Mouse (Mus musculus) CH12.LX (cell line): Measurements from ENCODE around the gene Rps24. TPM values are rescaled to one million over a fixed set of nuclear protein-coding genes. Genes with fewer than 3 reads are reported as not detected.
"Not testable (repeated sequence)": the region's sequence is repeated elsewhere in the genome, so short reads cannot be mapped to it uniquely, and the experiment has no call there.

Experiments used
- DNase-seq: peaks from one replicate; pipeline ENCODE4 v3.0.0-alpha.2; 2013; ENCODE audit errors: extremely low read depth
- H3K27ac ChIP-seq: 2 replicates; pipeline ENCODE4 v1.5.1; 2012; ENCODE audit warnings: low read depth, mild to moderate bottlenecking, control low read depth, moderate library complexity; ENCODE audit not compliant: insufficient read depth
- H3K27me3 ChIP-seq: replicated peaks from 2 replicates; pipeline ENCODE3; 2012; ENCODE audit warnings: inconsistent platforms
- H3K36me3 ChIP-seq, 2 experiments: replicated peaks in 1 of 2; 2 replicates each; pipeline versions ENCODE3 to v1.6.1; 2012; ENCODE audit warnings: inconsistent platforms in 1 of 2, low read length in 1 of 2, mild to moderate bottlenecking in 1 of 2, mixed read lengths in 1 of 2, moderate library complexity in 1 of 2; ENCODE audit not compliant: control insufficient read depth in 1 of 2, insufficient read depth in 1 of 2
- H3K4me1 ChIP-seq, 2 experiments: 2 replicates each; pipeline ENCODE4 v1.6.1; 2012; ENCODE audit warnings: inconsistent platforms in 1 of 2, moderate library complexity in 1 of 2; ENCODE audit not compliant: insufficient read depth in 2 of 2, control insufficient read depth in 1 of 2
- H3K4me2 ChIP-seq: 2 replicates; pipeline ENCODE4 v1.6.1; 2012; ENCODE audit warnings: low read depth, mild to moderate bottlenecking, control low read depth; ENCODE audit not compliant: poor library complexity, insufficient read depth, severe bottlenecking
- H3K4me3 ChIP-seq, 3 experiments: fragments of 150-350 bp in 1 of 3; sonication (generic) in 1 of 3; replicated peaks in 1 of 3; 2 replicates each; pipeline versions ENCODE3 to v1.5.1; 2011 to 2012; ENCODE audit warnings: low read depth in 2 of 3, low read length in 2 of 3, mild to moderate bottlenecking in 2 of 3, moderate library complexity in 2 of 3, control low read depth in 1 of 3, improper control_type of control experiment in 1 of 3, inconsistent platforms in 1 of 3, mixed read lengths in 1 of 3; ENCODE audit not compliant: poor library complexity in 1 of 3
- H3K79me2 ChIP-seq: replicated peaks from 2 replicates; pipeline ENCODE4 v1.6.1; 2012; ENCODE audit warnings: mild to moderate bottlenecking, moderate library complexity; ENCODE audit not compliant: control insufficient read depth, poor library complexity, insufficient read depth, severe bottlenecking; ENCODE audit errors: extremely low read depth
- H3K9ac ChIP-seq: 2 replicates; pipeline ENCODE4 v1.6.1; 2012; ENCODE audit warnings: low read depth, mild to moderate bottlenecking, control low read depth, moderate library complexity; ENCODE audit not compliant: insufficient read depth
- H3K9me3 ChIP-seq: replicated peaks from 2 replicates; pipeline ENCODE3; 2012; ENCODE audit warnings: low read length, inconsistent platforms, mixed read lengths
- BHLHE40 ChIP-seq: IDR thresholded peaks from 2 replicates; pipeline ENCODE4 v1.6.1; 2011; ENCODE audit warnings: mild to moderate bottlenecking, low read depth, low read length, improper control_type of control experiment
- CHD1 ChIP-seq: IDR thresholded peaks from 2 replicates; pipeline ENCODE4 v1.6.1; 2012; ENCODE audit warnings: low read depth, low read length, improper control_type of control experiment, inconsistent platforms
- CHD2 ChIP-seq: IDR thresholded peaks from 2 replicates; pipeline ENCODE4 v1.6.1; 2011; ENCODE audit warnings: low read length, improper control_type of control experiment
- CTCF ChIP-seq, 2 experiments: IDR thresholded peaks in 1 of 2; conservative IDR thresholded peaks in 1 of 2; 2 replicates each; pipeline ENCODE4 v1.5.1; 2011 to 2012; ENCODE audit warnings: low read depth in 2 of 2, low read length in 2 of 2, improper control_type of control experiment in 1 of 2, inconsistent platforms in 1 of 2, mild to moderate bottlenecking in 1 of 2, moderate library complexity in 1 of 2
- E2F4 ChIP-seq: IDR thresholded peaks from 2 replicates; pipeline ENCODE4 v1.6.1; 2011; ENCODE audit warnings: low read depth, low read length, improper control_type of control experiment; ENCODE audit not compliant: insufficient replicate concordance
- ELF1 ChIP-seq: IDR thresholded peaks from 2 replicates; pipeline ENCODE4 v1.6.1; 2014; ENCODE audit warnings: low read depth, mild to moderate bottlenecking, inconsistent platforms, low read length, improper control_type of control experiment
- EP300 ChIP-seq: IDR thresholded peaks from 2 replicates; pipeline ENCODE4 v1.6.1; 2011; ENCODE audit warnings: low read length, improper control_type of control experiment
- ETS1 ChIP-seq: conservative IDR thresholded peaks from 2 replicates; pipeline ENCODE4 v1.6.1; 2012; ENCODE audit warnings: low read depth, mild to moderate bottlenecking, inconsistent platforms, low read length, improper control_type of control experiment, moderate library complexity
- GABPA ChIP-seq: IDR thresholded peaks from 2 replicates; pipeline ENCODE4 v1.6.1; 2012; ENCODE audit warnings: low read depth, low read length, improper control_type of control experiment, inconsistent platforms; ENCODE audit not compliant: insufficient replicate concordance
- HCFC1 ChIP-seq: IDR thresholded peaks from 2 replicates; pipeline ENCODE4 v1.6.1; 2012; ENCODE audit warnings: low read depth, mild to moderate bottlenecking, inconsistent platforms, low read length, improper control_type of control experiment
- IRF4 ChIP-seq: IDR thresholded peaks from 2 replicates; pipeline ENCODE4 v1.6.1; 2014; ENCODE audit warnings: low read depth, mild to moderate bottlenecking, inconsistent platforms, low read length, improper control_type of control experiment
- JUN ChIP-seq: IDR thresholded peaks from 2 replicates; pipeline ENCODE4 v1.6.1; 2011; ENCODE audit warnings: low read depth, mild to moderate bottlenecking, low read length, improper control_type of control experiment, moderate library complexity; ENCODE audit not compliant: insufficient read depth
- JUND ChIP-seq: conservative IDR thresholded peaks from 2 replicates; pipeline ENCODE4 v1.6.1; 2011; ENCODE audit warnings: low read depth, low read length, improper control_type of control experiment
- KAT2A ChIP-seq: IDR thresholded peaks from 2 replicates; pipeline ENCODE4 v1.6.1; 2012; ENCODE audit warnings: low read length, improper control_type of control experiment, inconsistent platforms; ENCODE audit not compliant: insufficient replicate concordance
- MAFK ChIP-seq: IDR thresholded peaks from 2 replicates; pipeline ENCODE4 v1.6.1; 2011; ENCODE audit warnings: low read length, improper control_type of control experiment; ENCODE audit not compliant: insufficient replicate concordance
- MAX ChIP-seq: IDR thresholded peaks from 2 replicates; pipeline ENCODE4 v1.6.1; 2011; ENCODE audit warnings: low read length, improper control_type of control experiment
- MAZ ChIP-seq: IDR thresholded peaks from 2 replicates; pipeline ENCODE4 v1.6.1; 2012; ENCODE audit warnings: low read depth, mild to moderate bottlenecking, inconsistent platforms, low read length, improper control_type of control experiment, moderate library complexity
- MEF2A ChIP-seq: IDR thresholded peaks from 2 replicates; pipeline ENCODE4 v1.6.1; 2014; ENCODE audit warnings: low read depth, mild to moderate bottlenecking, inconsistent platforms, low read length, improper control_type of control experiment, borderline replicate concordance
- MXI1 ChIP-seq: IDR thresholded peaks from 2 replicates; pipeline ENCODE4 v1.6.1; 2011; ENCODE audit warnings: mild to moderate bottlenecking, low read depth, low read length, improper control_type of control experiment
- MYC ChIP-seq: IDR thresholded peaks from 2 replicates; pipeline ENCODE4 v1.6.1; 2011; ENCODE audit warnings: low read depth, mild to moderate bottlenecking, improper control_type of control experiment, low read length
- NELFE ChIP-seq: IDR thresholded peaks from 2 replicates; pipeline ENCODE4 v1.6.1; 2011; ENCODE audit warnings: low read depth, low read length, improper control_type of control experiment
- NRF1 ChIP-seq: IDR thresholded peaks from 2 replicates; pipeline ENCODE4 v1.6.1; 2014; ENCODE audit warnings: low read depth, mild to moderate bottlenecking, inconsistent platforms, low read length, improper control_type of control experiment, moderate library complexity
- PAX5 ChIP-seq: IDR thresholded peaks from 2 replicates; pipeline ENCODE4 v1.6.1; 2012; ENCODE audit warnings: low read length, inconsistent platforms, mixed read lengths
- POLR2A ChIP-seq: IDR thresholded peaks from 2 replicates; pipeline ENCODE4 v1.6.1; 2011; ENCODE audit warnings: low read depth, mild to moderate bottlenecking, improper control_type of control experiment, low read length
- POLR2AphosphoS2 ChIP-seq: IDR thresholded peaks from 2 replicates; pipeline ENCODE4 v1.6.1; 2011; ENCODE audit warnings: low read depth, low read length, improper control_type of control experiment
- RAD21 ChIP-seq: IDR thresholded peaks from 2 replicates; pipeline ENCODE4 v1.6.1; 2011; ENCODE audit warnings: low read depth, mild to moderate bottlenecking, low read length, improper control_type of control experiment, moderate library complexity
- RCOR1 ChIP-seq: conservative IDR thresholded peaks from 2 replicates; pipeline ENCODE4 v1.6.1; 2012; ENCODE audit warnings: low read depth, mild to moderate bottlenecking, inconsistent platforms, low read length, improper control_type of control experiment
- SIN3A ChIP-seq: IDR thresholded peaks from 2 replicates; pipeline ENCODE4 v1.6.1; 2012; ENCODE audit warnings: low read length, improper control_type of control experiment, inconsistent platforms
- SMC3 ChIP-seq: IDR thresholded peaks from 2 replicates; pipeline ENCODE4 v1.6.1; 2011; ENCODE audit warnings: low read depth, low read length, improper control_type of control experiment
- TBP ChIP-seq: conservative IDR thresholded peaks from 2 replicates; pipeline ENCODE4 v1.6.1; 2011; ENCODE audit warnings: low read depth, low read length, improper control_type of control experiment
- TCF12 ChIP-seq: IDR thresholded peaks from 2 replicates; pipeline ENCODE4 v1.6.1; 2014; ENCODE audit warnings: low read depth, mild to moderate bottlenecking, inconsistent platforms, low read length, improper control_type of control experiment
- UBTF ChIP-seq: IDR thresholded peaks from 2 replicates; pipeline ENCODE4 v1.6.1; 2012; ENCODE audit warnings: low read depth, mild to moderate bottlenecking, inconsistent platforms, low read length, improper control_type of control experiment, moderate library complexity
- USF1 ChIP-seq: IDR thresholded peaks from 2 replicates; pipeline ENCODE4 v1.6.1; 2014; ENCODE audit warnings: low read depth, mild to moderate bottlenecking, inconsistent platforms, low read length, improper control_type of control experiment
- USF2 ChIP-seq: conservative IDR thresholded peaks from 2 replicates; pipeline ENCODE4 v1.6.1; 2011; ENCODE audit warnings: low read depth, low read length, improper control_type of control experiment
- ZC3H11A ChIP-seq: IDR thresholded peaks from 2 replicates; pipeline ENCODE4 v1.6.1; 2012; ENCODE audit warnings: low read depth, mild to moderate bottlenecking, inconsistent platforms, low read length, improper control_type of control experiment
- ZKSCAN1 ChIP-seq: IDR thresholded peaks from 2 replicates; pipeline ENCODE4 v1.6.1; 2012; ENCODE audit warnings: low read depth, inconsistent platforms, low read length, improper control_type of control experiment, borderline replicate concordance
- ZMIZ1 ChIP-seq: IDR thresholded peaks from 2 replicates; pipeline ENCODE4 v1.6.1; 2012; ENCODE audit warnings: low read depth, mild to moderate bottlenecking, inconsistent platforms, low read length, improper control_type of control experiment
- ZNF384 ChIP-seq: IDR thresholded peaks from 2 replicates; pipeline ENCODE4 v1.6.1; 2012; ENCODE audit warnings: low read depth, low read length, improper control_type of control experiment, inconsistent platforms
- dilution Hi-C: fragments of 300-500 bp; cut with MboI; formaldehyde crosslinking; loops from 2 replicates; pipeline ENCODE4 v1.14.3; 2020; ENCODE audit warnings: low sequenced_read_pairs; ENCODE audit not compliant: extremely low pct_unique_long_range_greater_than_20kb, extremely low pct_ligation_motif_present
- in situ Hi-C: fragments of 300-500 bp; cut with MboI; formaldehyde crosslinking; loops from 3 replicates; pipeline ENCODE4 v1.14.3; 2019; ENCODE audit warnings: low sequenced_read_pairs, low pct_ligation_motif_present, low pct_unique_long_range_greater_than_20kb, mixed read lengths
- polyA plus RNA-seq: library from polyadenylated mRNA; unstranded; fragments of >175 nt; gene quantifications from 2 replicates; pipeline ENCODE4 v1.2.1, GENCODE M21; 2012; ENCODE audit warnings: low read depth; ENCODE audit not compliant: insufficient read length
- total RNA-seq, 2 experiments: library from RNA; depleted of rRNA; stranded (reverse); fragments of 300-350 nt in 1 of 2; fragments of >200 nt in 1 of 2; gene quantifications; 2 replicates each; pipeline ENCODE4 v1.2.3; 2012 to 2014

Gene Rps24
- 2,823 and 3,216 TPM in 2 replicates for total RNA-seq (2012; rRNA removed)
- 7,057 and 7,430 TPM in 2 replicates for total RNA-seq (2014; rRNA removed)
- polyA plus RNA-seq: 3,420 and 4,075 TPM in 2 replicates

GRCm38 (mm10) chr14:24486773-24487227 lies at the start of gene Rps24, which contains the start of gene Polr3a:
Rps24 (plus strand) TSS chr14:24487125.
Polr3a (minus strand) TSS chr14:24487058.
- in situ Hi-C loops: loop anchor here (25.0 kb wide), 2 partner anchors 976 to 1126 kb away; partner anchors contain the start of gene Zmiz1

GRCm38 (mm10) chr14:24443529-24443928 lies 43.4 kb upstream of the Rps24 start:
- H3K27me3 ChIP-seq, H3K4me2 ChIP-seq, in situ Hi-C loops, H3K9ac ChIP-seq, H3K4me1 ChIP-seq, H3K27ac ChIP-seq, H3K79me2 ChIP-seq, dilution Hi-C loops, H3K4me3 ChIP-seq, H3K9me3 ChIP-seq, DNase-seq: not testable (repeated sequence)
- peaks cover 20 to 31% of the 10 kb centered on the region in 2 experiments for H3K36me3 ChIP-seq

More at GRCm38 (mm10) chr14:24486773-24487227, at the start of gene Rps24, which contains the start of gene Polr3a:
- H3K27me3 ChIP-seq: no peaks in the 10 kb centered on the region
- peaks cover 24 to 42% of the 10 kb centered on the region in 2 experiments for H3K36me3 ChIP-seq
- peaks cover 33% of the 10 kb centered on the region for H3K79me2 ChIP-seq
- peaks cover 6 to 17% of the 10 kb centered on the region in 2 experiments for H3K4me1 ChIP-seq
- DNase-seq: peak; percentile 89
- no peak within 1 kb of the TSS for H3K27ac ChIP-seq
- no peaks in the 10 kb centered on the region for H3K9me3 ChIP-seq
- H3K9ac ChIP-seq: peak within 1 kb of the TSS; percentile 96
- dilution Hi-C loops: no loop called here
- H3K4me2 ChIP-seq: peak within 1 kb of the TSS; percentile 85
- TF ChIP-seq GABPA: peak; percentile 92
- TF ChIP-seq ZMIZ1: no peak
- no peak; the same call in 1 of the 2 replicates for TF ChIP-seq RCOR1
- TF ChIP-seq TBP: peak; percentile 51; the same call in 1 of the 2 replicates
- TF ChIP-seq HCFC1: peak; percentile 94
- TF ChIP-seq CHD2: no peak
- no peak; the same call in 1 of the 2 replicates for TF ChIP-seq ETS1
- TF ChIP-seq ELF1: peak; percentile 95
- no peak for TF ChIP-seq RAD21
- TF ChIP-seq PAX5: no peak
- no peak for TF ChIP-seq MAFK
- peak; percentile 88 for TF ChIP-seq TCF12
- TF ChIP-seq JUND: no peak
- TF ChIP-seq USF1: peak; percentile 56; the same call in 1 of the 2 replicates
- TF ChIP-seq SIN3A: peak; percentile 95
- no peak for TF ChIP-seq ZNF384
- peak; percentile 31 to 86; a peak in 3 of 4 replicates for TF ChIP-seq CTCF (conservative IDR thresholded peaks at IDR 0.05 in 1 of 2, IDR thresholded peaks at IDR 0.05 in 1 of 2; ENCODE audit: low read depth in 2 of 2, low read length in 2 of 2)
- TF ChIP-seq SMC3: no peak
- peak; percentile 70 for TF ChIP-seq MAX
- TF ChIP-seq BHLHE40: peak; percentile 100
- TF ChIP-seq MYC: 0 out of 2 replicates have a peak, but pooled peaks have one; percentile 21
- no peak for TF ChIP-seq E2F4
- peak; percentile 24; the same call in 1 of the 2 replicates for TF ChIP-seq NRF1
- peak; percentile 67; the same call in 1 of the 2 replicates for TF ChIP-seq MEF2A
- TF ChIP-seq ZC3H11A: no peak
- no peak for TF ChIP-seq POLR2AphosphoS2
- no peak for TF ChIP-seq ZKSCAN1
- no peak for TF ChIP-seq JUN
- TF ChIP-seq IRF4: peak; percentile 59; the same call in 1 of the 2 replicates
- TF ChIP-seq KAT2A: peak; percentile 90; the same call in 1 of the 2 replicates
- TF ChIP-seq NELFE: peak; percentile 80
- TF ChIP-seq POLR2A: peak; percentile 73
- no peak for TF ChIP-seq MAZ
- no peak for TF ChIP-seq USF2
- TF ChIP-seq MXI1: peak; percentile 88
- no peak for TF ChIP-seq UBTF
- no peak for TF ChIP-seq CHD1
- TF ChIP-seq EP300: no peak
- peak within 1 kb of the TSS; percentile 65 to 91 (median 87) for H3K4me3 ChIP-seq
